Mouse (Mus musculus): Measurements from ENCODE around the gene Igfbp5.

GRCm38 (mm10) chr1:72813639-72814403 lies 60.9 kb downstream of the Igfbp5 start:
- TF ChIP-seq GATA1 (IDR thresholded peaks at IDR 0.05; ENCODE audit: borderline replicate concordance, low read length): no peak
- no peak for TF ChIP-seq FLI1 (IDR thresholded peaks at IDR 0.05; ENCODE audit: low read length)

Data from megakaryocyte, embryonic 14.5 days (primary cell).